Mouse (Mus musculus) kidney, embryonic 16.5 days (tissue): ENCODE measurements at regions not wholly inside any gene's neighbourhood (a gene's known extent, or its start where the extent isn't known, plus 50 kb on each side); places are given as distances from the start of the nearest gene placed in this dataset.

Experiments used
- ATAC-seq: fragments of 200-750 bp; cut with Nextera tagmentation; 2 replicates; pipeline ENCODE4 v1.8.0; 2017; ENCODE audit warnings: moderate TSS enrichment; ENCODE audit not compliant: low FRiP score, low TSS enrichment
- H3K27ac ChIP-seq: fragments of 300-500 bp; sonication (generic); 2 replicates; pipeline ENCODE4 v1.5.1; 2014; ENCODE audit warnings: low read length
- H3K27me3 ChIP-seq: fragments of 300-500 bp; sonication (generic); 2 replicates; pipeline ENCODE4 v1.6.1; 2014; ENCODE audit warnings: low read length, control low read depth, mixed read lengths; ENCODE audit not compliant: insufficient read depth
- H3K36me3 ChIP-seq: fragments of 300-500 bp; sonication (generic); 2 replicates; pipeline ENCODE4 v1.6.1; 2014; ENCODE audit warnings: low read length, control low read depth, mixed read lengths; ENCODE audit not compliant: insufficient read depth
- H3K4me1 ChIP-seq: fragments of 300-500 bp; sonication (generic); 2 replicates; pipeline ENCODE4 v1.6.1; 2014; ENCODE audit warnings: low read length, control low read depth, mixed read lengths; ENCODE audit not compliant: insufficient read depth
- H3K4me2 ChIP-seq: fragments of 300-500 bp; sonication (generic); replicated peaks from 2 replicates; pipeline ENCODE4 v1.6.1; 2014; ENCODE audit warnings: low read depth, low read length
- H3K4me3 ChIP-seq: fragments of 300-500 bp; sonication (generic); 2 replicates; pipeline ENCODE4 v1.5.1; 2014; ENCODE audit warnings: mild to moderate bottlenecking, low read length
- H3K9ac ChIP-seq: fragments of 300-500 bp; sonication (generic); replicated peaks from 2 replicates; pipeline ENCODE4 v1.6.1; 2014; ENCODE audit warnings: low read length
- H3K9me3 ChIP-seq: fragments of 300-500 bp; sonication (generic); 2 replicates; pipeline ENCODE4 v1.6.1; 2016; ENCODE audit warnings: low read length, control low read depth
- WGBS: fragments of 180-500 bp; shearing (Covaris S2); extraction: QIAGEN DNeasy Blood & Tissue Kit; methylation state at CpG from one replicate; pipeline ENCODE4 v1.1.7; 2014; 5-methylcytosine and 5-hydroxymethylcytosine counted together

DNA sequence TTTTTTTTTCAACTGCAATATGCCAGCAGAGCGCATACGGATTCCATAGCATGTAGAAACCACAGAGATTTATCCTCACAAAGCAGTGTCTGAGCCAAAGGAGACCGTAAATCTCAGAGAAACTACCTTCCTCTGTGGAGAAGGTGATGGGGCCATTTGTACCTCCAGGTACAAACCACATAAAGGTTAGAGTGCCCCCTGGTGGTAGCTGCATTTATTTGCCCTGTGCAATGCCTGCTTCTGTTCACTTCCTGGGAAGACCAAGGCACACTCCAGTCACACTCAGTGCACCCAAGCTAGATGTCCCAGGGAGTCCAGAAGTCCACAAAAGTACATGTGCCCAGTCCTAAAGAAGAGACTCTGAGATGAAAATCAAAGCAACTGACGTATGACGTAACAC, 104.1 kb upstream of the Dock1 start:
- Histone ChIP-seq H3K4me2 (no peak overlapping the region), H3K9me3 (0 out of 2 replicates have a peak, but pooled peaks cover 4% of the 10 kb centered on the region), H3K36me3 (no peaks in the 10 kb centered on the region), H3K4me3 (no peak overlapping the region), H3K27me3 (no peaks in the 10 kb centered on the region), H3K4me1 (no peaks in the 10 kb centered on the region), H3K9ac (no peak overlapping the region), H3K27ac (no peak overlapping the region)
- 58% methylated on average over 5 of the region's 5 CpGs for WGBS
- 0 out of 2 replicates have a peak, but pooled peaks have one; percentile 19 for ATAC-seq

GRCm38 (mm10) chr7:134569247-134569646, 101.2 kb upstream of the Dock1 start:
- no peak overlapping the region for H3K9ac ChIP-seq
- no peak overlapping the region for H3K27ac ChIP-seq
- no peaks in the 10 kb centered on the region for H3K4me1 ChIP-seq
- H3K4me2 ChIP-seq, result no peak overlapping the region
- ATAC-seq, result no peak
- H3K4me3 ChIP-seq, result no peak overlapping the region
- WGBS, result 65% methylated on average over 3 of the region's 3 CpGs
- H3K36me3 ChIP-seq, result no peaks in the 10 kb centered on the region
- 0 out of 2 replicates have a peak, but pooled peaks cover 4% of the 10 kb centered on the region for H3K9me3 ChIP-seq
- H3K27me3 ChIP-seq, result no peaks in the 10 kb centered on the region

GRCm38 (mm10) chr7:134570176-134570810, 100.2 kb upstream of the Dock1 start:
- peak overlapping the region; percentile 25; the same call in 1 of the 2 replicates for H3K27ac ChIP-seq
- no peak overlapping the region for H3K9ac ChIP-seq
- no peak overlapping the region for H3K4me3 ChIP-seq
- H3K4me2 ChIP-seq, result no peak overlapping the region
- H3K4me1 ChIP-seq, result no peaks in the 10 kb centered on the region
- 83% methylated on average over 5 of the region's 5 CpGs for WGBS
- no peak for ATAC-seq
- no peaks in the 10 kb centered on the region for H3K36me3 ChIP-seq
- no peaks in the 10 kb centered on the region for H3K27me3 ChIP-seq
- H3K9me3 ChIP-seq, result 0 out of 2 replicates have a peak, but pooled peaks cover 4% of the 10 kb centered on the region

- Histone ChIP-seq H3K9me3 (no peaks in the 10 kb centered on the region), H3K36me3 (no peaks in the 10 kb centered on the region), H3K4me3 (no peak overlapping the region)
Measured at GRCm38 (mm10) chr7:134581746-134582145, 88.7 kb upstream of the Dock1 start.

GRCm38 (mm10) chr7:134585478-134585877, 85.0 kb upstream of the Dock1 start:
- no peaks in the 10 kb centered on the region for H3K4me1 ChIP-seq
- no peaks in the 10 kb centered on the region for H3K36me3 ChIP-seq
- no peak overlapping the region for H3K9ac ChIP-seq
- H3K27ac ChIP-seq, result no peak overlapping the region
- WGBS, result 83% methylated on average over 5 of the region's 5 CpGs
- no peaks in the 10 kb centered on the region for H3K9me3 ChIP-seq
- no peak overlapping the region for H3K4me2 ChIP-seq
- H3K27me3 ChIP-seq, result no peaks in the 10 kb centered on the region
- H3K4me3 ChIP-seq, result no peak overlapping the region
- ATAC-seq, result no peak

More at GRCm38 (mm10) chr7:134581746-134582145, 88.7 kb upstream of the Dock1 start:
- Histone ChIP-seq H3K4me2 (no peak overlapping the region), H3K4me1 (no peaks in the 10 kb centered on the region), H3K27ac (no peak overlapping the region), H3K27me3 (no peaks in the 10 kb centered on the region), H3K9ac (no peak overlapping the region)
- ATAC-seq, result no peak

GRCm38 (mm10) chr7:134586990-134587389, 83.5 kb upstream of the Dock1 start:
- no peaks in the 10 kb centered on the region for H3K36me3 ChIP-seq
- H3K4me1 ChIP-seq, result no peaks in the 10 kb centered on the region
- no peak overlapping the region for H3K27ac ChIP-seq
- no peaks in the 10 kb centered on the region for H3K9me3 ChIP-seq
- H3K9ac ChIP-seq, result no peak overlapping the region
- no peak overlapping the region for H3K4me3 ChIP-seq
- H3K4me2 ChIP-seq, result no peak overlapping the region
- ATAC-seq, result no peak
- WGBS, result 86% methylated on average over 6 of the region's 6 CpGs
- H3K27me3 ChIP-seq, result no peaks in the 10 kb centered on the region

GRCm38 (mm10) chr7:134607886-134608285, 62.6 kb upstream of the Dock1 start:
- Histone ChIP-seq H3K4me1 (peaks cover 20% of the 10 kb centered on the region), H3K36me3 (no peaks in the 10 kb centered on the region), H3K27me3 (no peaks in the 10 kb centered on the region), H3K27ac (no peak overlapping the region), H3K4me2 (no peak overlapping the region), H3K9me3 (no peaks in the 10 kb centered on the region), H3K4me3 (no peak overlapping the region), H3K9ac (no peak overlapping the region)
- ATAC-seq, result no peak
- WGBS, result 74% methylated on average over 3 of the region's 3 CpGs

DNA sequence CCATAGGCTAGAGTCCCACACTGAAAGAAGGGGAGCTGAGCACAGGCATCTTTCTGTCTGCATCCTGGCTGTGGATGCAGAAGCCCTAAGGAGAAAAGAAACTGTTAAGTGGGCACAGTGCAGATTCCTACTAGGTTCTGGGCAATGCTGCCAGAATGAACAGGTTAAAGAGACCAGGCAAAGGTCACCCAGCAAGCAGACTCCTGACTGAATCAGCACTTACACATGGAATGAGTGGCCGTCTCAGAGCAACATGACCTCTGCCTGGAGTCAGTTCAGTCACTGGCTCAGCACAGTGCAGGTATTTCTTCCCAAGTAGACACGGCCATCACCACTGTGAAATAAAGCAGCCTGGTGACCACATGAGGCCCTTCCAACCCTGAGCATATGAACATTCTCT, 60.3 kb upstream of the Dock1 start:
- WGBS, result 33% methylated on average over 2 of the region's 2 CpGs
- no peak overlapping the region for H3K4me3 ChIP-seq
- H3K4me1 ChIP-seq, result peaks cover 24% of the 10 kb centered on the region
- no peak overlapping the region for H3K4me2 ChIP-seq
- H3K36me3 ChIP-seq, result no peaks in the 10 kb centered on the region
- peak; percentile 55; the same call in 1 of the 2 replicates for ATAC-seq
- no peaks in the 10 kb centered on the region for H3K27me3 ChIP-seq
- H3K9me3 ChIP-seq, result no peaks in the 10 kb centered on the region
- no peak overlapping the region for H3K9ac ChIP-seq
- H3K27ac ChIP-seq, result no peak overlapping the region

- H3K27me3 ChIP-seq, result no peaks in the 10 kb centered on the region
- no peaks in the 10 kb centered on the region for H3K9me3 ChIP-seq
- H3K4me2 ChIP-seq, result no peak overlapping the region
- ATAC-seq, result no peak
- 16% methylated on average over 9 of the region's 9 CpGs for WGBS
- no peak overlapping the region for H3K27ac ChIP-seq
- no peak overlapping the region for H3K4me3 ChIP-seq
- H3K4me1 ChIP-seq, result peaks cover 24% of the 10 kb centered on the region
- H3K36me3 ChIP-seq, result no peaks in the 10 kb centered on the region
- no peak overlapping the region for H3K9ac ChIP-seq
Measured at GRCm38 (mm10) chr7:134611371-134611770, 59.1 kb upstream of the Dock1 start.

DNA sequence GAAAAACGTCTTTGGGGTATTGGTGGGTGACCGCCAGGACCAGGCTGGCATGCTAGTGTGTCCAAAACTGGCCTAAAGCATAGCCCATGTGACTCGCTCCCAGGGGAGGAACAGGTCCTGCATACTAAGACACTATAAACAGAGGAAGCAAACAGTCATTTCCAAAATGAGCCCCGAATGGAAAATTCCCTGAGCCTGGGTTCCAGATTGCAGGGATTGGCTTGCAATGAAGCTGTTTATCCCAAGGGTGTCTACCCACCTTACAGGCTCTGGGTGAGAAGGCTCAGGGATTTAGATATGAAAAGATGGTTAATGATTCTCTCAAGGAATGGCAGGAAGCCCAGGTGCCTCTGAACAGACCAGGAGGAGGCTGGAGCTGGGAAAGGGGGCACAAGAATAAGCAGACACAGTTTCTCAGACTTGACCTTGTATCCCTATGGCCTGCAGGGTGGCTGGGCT, 58.2 kb upstream of the Dock1 start:
- H3K4me2 ChIP-seq, result no peak overlapping the region; the same call in 1 of the 2 replicates
- H3K9me3 ChIP-seq, result no peaks in the 10 kb centered on the region
- H3K4me1 ChIP-seq, result peaks cover 24% of the 10 kb centered on the region
- H3K36me3 ChIP-seq, result no peaks in the 10 kb centered on the region
- H3K27me3 ChIP-seq, result no peaks in the 10 kb centered on the region
- no peak overlapping the region for H3K4me3 ChIP-seq
- peak overlapping the region; percentile 44 for H3K27ac ChIP-seq
- ATAC-seq, result peak; percentile 77
- WGBS, result 39% methylated on average over 4 of the region's 4 CpGs
- H3K9ac ChIP-seq, result no peak overlapping the region
